Mouse (Mus musculus): ENCODE measurements around the gene Dennd1b.

The Dennd1b gene

GRCm38 (mm10) chr1:139139644-139140043, 176.4 kb downstream of the Dennd1b start:
- Histone ChIP-seq H3K27me3 (ENCODE audit: insufficient read depth, low read length) (no peaks in the 10 kb centered on the region), H3K9me3 (ENCODE audit: low read length) (no peaks in the 10 kb centered on the region), H3K36me3 (ENCODE audit: insufficient read depth, low read length) (peaks cover 4% of the 10 kb centered on the region), H3K4me3 (replicated peaks; ENCODE audit: low read length) (no peak overlapping the region), H3K4me1 (replicated peaks; ENCODE audit: low read depth, low read length) (no peaks in the 10 kb centered on the region)
- TF ChIP-seq CTCF (conservative IDR thresholded peaks at IDR 0.05; ENCODE audit: low read length) (no peak), NANOG (IDR thresholded peaks at IDR 0.05; ENCODE audit: borderline replicate concordance, low read length) (no peak), POU5F1 (IDR thresholded peaks at IDR 0.05; ENCODE audit: borderline replicate concordance, low read length) (no peak)

GRCm38 (mm10) chr1:139145516-139145915, 182.3 kb downstream of the Dennd1b start:
- Histone ChIP-seq H3K9me3 (ENCODE audit: low read length) (no peaks in the 10 kb centered on the region), H3K4me1 (replicated peaks; ENCODE audit: low read depth, low read length) (no peaks in the 10 kb centered on the region), H3K4me3 (replicated peaks; ENCODE audit: low read length) (no peak overlapping the region), H3K27me3 (ENCODE audit: insufficient read depth, low read length) (no peaks in the 10 kb centered on the region), H3K36me3 (ENCODE audit: insufficient read depth, low read length) (peaks cover 4% of the 10 kb centered on the region)
- TF ChIP-seq CTCF (conservative IDR thresholded peaks at IDR 0.05; ENCODE audit: low read length) (no peak), NANOG (IDR thresholded peaks at IDR 0.05; ENCODE audit: borderline replicate concordance, low read length) (no peak), POU5F1 (IDR thresholded peaks at IDR 0.05; ENCODE audit: borderline replicate concordance, low read length) (no peak)

DNA sequence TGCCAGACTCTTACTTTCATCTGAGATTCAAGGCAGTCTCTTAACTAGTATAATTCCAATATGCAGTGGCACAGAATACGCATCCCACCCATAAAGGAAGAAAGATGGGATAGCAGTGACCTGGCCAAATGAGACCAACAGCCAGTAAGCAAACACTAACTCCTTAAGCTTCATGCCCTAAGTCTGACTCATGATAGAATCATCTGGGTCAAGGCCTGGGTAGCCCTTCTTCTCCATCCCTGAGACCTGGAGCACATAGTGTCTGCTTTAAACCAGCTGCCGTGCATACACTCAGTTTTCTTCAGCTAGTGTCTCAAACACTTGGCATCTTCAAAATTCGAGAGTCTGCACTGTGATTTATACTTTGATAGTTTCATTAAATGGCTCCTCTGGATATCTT, 183.1 kb downstream of the Dennd1b start:
- no peak overlapping the region for H3K4me3 ChIP-seq (replicated peaks; ENCODE audit: low read length)
- no peak for TF ChIP-seq NANOG (IDR thresholded peaks at IDR 0.05; ENCODE audit: borderline replicate concordance, low read length)
- no peak for TF ChIP-seq POU5F1 (IDR thresholded peaks at IDR 0.05; ENCODE audit: borderline replicate concordance, low read length)
- TF ChIP-seq CTCF (conservative IDR thresholded peaks at IDR 0.05; ENCODE audit: low read length) = no peak
- peaks cover 4% of the 10 kb centered on the region for H3K36me3 ChIP-seq (ENCODE audit: insufficient read depth, low read length)

DNA sequence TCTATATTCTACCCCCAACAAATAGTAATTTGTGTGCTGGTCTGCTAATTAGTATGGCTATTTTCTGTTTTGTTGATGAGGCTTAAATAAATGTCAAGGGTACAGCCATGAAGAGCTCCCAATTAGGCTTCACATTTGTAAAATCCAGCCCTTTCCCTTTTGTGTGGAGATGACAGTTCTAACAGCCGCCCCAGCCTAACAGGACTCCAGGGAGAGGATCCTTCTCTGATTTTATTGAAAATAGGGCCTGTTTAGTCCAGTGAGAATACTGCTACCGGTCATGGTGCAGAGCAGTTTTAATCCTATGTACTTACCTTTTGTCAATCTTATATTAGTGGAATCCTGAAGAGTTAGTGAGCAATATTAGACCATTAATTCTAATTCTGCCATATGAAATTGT, 189.8 kb downstream of the Dennd1b start:
- Histone ChIP-seq H3K27me3 (ENCODE audit: insufficient read depth, low read length) (no peaks in the 10 kb centered on the region), H3K4me1 (replicated peaks; ENCODE audit: low read depth, low read length) (no peaks in the 10 kb centered on the region), H3K36me3 (ENCODE audit: insufficient read depth, low read length) (no peaks in the 10 kb centered on the region), H3K4me3 (replicated peaks; ENCODE audit: low read length) (no peak overlapping the region), H3K9me3 (ENCODE audit: low read length) (no peaks in the 10 kb centered on the region)
- TF ChIP-seq NANOG (IDR thresholded peaks at IDR 0.05; ENCODE audit: borderline replicate concordance, low read length) (no peak), POU5F1 (IDR thresholded peaks at IDR 0.05; ENCODE audit: borderline replicate concordance, low read length) (no peak), CTCF (conservative IDR thresholded peaks at IDR 0.05; ENCODE audit: low read length) (no peak)

More for the DNA sequence above, 183.1 kb downstream of the Dennd1b start:
- no peaks in the 10 kb centered on the region for H3K9me3 ChIP-seq (ENCODE audit: low read length)
- no peaks in the 10 kb centered on the region for H3K27me3 ChIP-seq (ENCODE audit: insufficient read depth, low read length)
- H3K4me1 ChIP-seq (replicated peaks; ENCODE audit: low read depth, low read length) = no peaks in the 10 kb centered on the region

- no peaks in the 10 kb centered on the region for H3K27me3 ChIP-seq (ENCODE audit: insufficient read depth, low read length)
- no peak for TF ChIP-seq NANOG (IDR thresholded peaks at IDR 0.05; ENCODE audit: borderline replicate concordance, low read length)
These were observed 190.3 kb downstream of the Dennd1b start for GRCm38 (mm10) chr1:139153493-139153892.

GRCm38 (mm10) chr1:139156397-139156796, 193.2 kb downstream of the Dennd1b start:
- Histone ChIP-seq H3K27me3 (ENCODE audit: insufficient read depth, low read length) (no peaks in the 10 kb centered on the region), H3K9me3 (ENCODE audit: low read length) (no peaks in the 10 kb centered on the region), H3K4me1 (replicated peaks; ENCODE audit: low read depth, low read length) (no peaks in the 10 kb centered on the region), H3K4me3 (replicated peaks; ENCODE audit: low read length) (no peak overlapping the region), H3K36me3 (ENCODE audit: insufficient read depth, low read length) (no peaks in the 10 kb centered on the region)
- no peak for TF ChIP-seq NANOG (IDR thresholded peaks at IDR 0.05; ENCODE audit: borderline replicate concordance, low read length)
- no peak for TF ChIP-seq POU5F1 (IDR thresholded peaks at IDR 0.05; ENCODE audit: borderline replicate concordance, low read length)
- peak; percentile 79 for TF ChIP-seq CTCF (conservative IDR thresholded peaks at IDR 0.05; ENCODE audit: low read length)

More at GRCm38 (mm10) chr1:139153493-139153892, 190.3 kb downstream of the Dennd1b start:
- Histone ChIP-seq H3K4me3 (replicated peaks; ENCODE audit: low read length) (no peak overlapping the region), H3K4me1 (replicated peaks; ENCODE audit: low read depth, low read length) (no peaks in the 10 kb centered on the region), H3K9me3 (ENCODE audit: low read length) (no peaks in the 10 kb centered on the region), H3K36me3 (ENCODE audit: insufficient read depth, low read length) (no peaks in the 10 kb centered on the region)

- Histone ChIP-seq H3K9me3 (ENCODE audit: low read length) (no peaks in the 10 kb centered on the region), H3K4me3 (replicated peaks; ENCODE audit: low read length) (no peak overlapping the region), H3K4me1 (replicated peaks; ENCODE audit: low read depth, low read length) (no peaks in the 10 kb centered on the region), H3K27me3 (ENCODE audit: insufficient read depth, low read length) (no peaks in the 10 kb centered on the region), H3K36me3 (ENCODE audit: insufficient read depth, low read length) (no peaks in the 10 kb centered on the region)
- TF ChIP-seq POU5F1 (IDR thresholded peaks at IDR 0.05; ENCODE audit: borderline replicate concordance, low read length) (no peak), NANOG (IDR thresholded peaks at IDR 0.05; ENCODE audit: borderline replicate concordance, low read length) (no peak), CTCF (conservative IDR thresholded peaks at IDR 0.05; ENCODE audit: low read length) (peak; percentile 28)
These were observed 198.4 kb downstream of the Dennd1b start for GRCm38 (mm10) chr1:139161619-139162018.

DNA sequence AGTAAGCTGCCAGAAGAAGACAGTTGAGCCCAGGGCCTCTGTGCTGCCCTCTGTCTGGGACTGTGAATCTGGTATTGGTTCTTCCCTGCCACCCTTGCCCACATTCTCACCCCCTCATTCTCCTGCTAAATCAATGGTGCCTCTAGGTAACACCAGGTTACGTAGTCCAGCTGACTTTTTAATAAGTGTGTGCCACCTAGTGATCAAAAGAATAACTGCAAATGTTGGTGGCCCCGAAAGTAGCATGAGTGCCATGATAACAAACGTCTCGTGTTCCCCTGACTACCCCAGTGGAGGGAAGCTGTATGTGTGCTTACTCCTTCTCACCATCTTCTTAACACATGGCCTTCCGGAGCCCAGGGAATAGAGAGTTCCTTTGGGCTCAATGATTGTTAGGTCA, 199.6 kb downstream of the Dennd1b start:
- TF ChIP-seq NANOG (IDR thresholded peaks at IDR 0.05; ENCODE audit: borderline replicate concordance, low read length) = no peak
- peak; percentile 31; the same call in 1 of the 2 replicates for TF ChIP-seq CTCF (conservative IDR thresholded peaks at IDR 0.05; ENCODE audit: low read length)
- Histone ChIP-seq H3K27me3 (ENCODE audit: insufficient read depth, low read length) (no peaks in the 10 kb centered on the region), H3K36me3 (ENCODE audit: insufficient read depth, low read length) (0 out of 2 replicates have a peak, but pooled peaks cover 3% of the 10 kb centered on the region), H3K4me3 (replicated peaks; ENCODE audit: low read length) (no peak overlapping the region), H3K4me1 (replicated peaks; ENCODE audit: low read depth, low read length) (no peaks in the 10 kb centered on the region), H3K9me3 (ENCODE audit: low read length) (no peaks in the 10 kb centered on the region)

DNA sequence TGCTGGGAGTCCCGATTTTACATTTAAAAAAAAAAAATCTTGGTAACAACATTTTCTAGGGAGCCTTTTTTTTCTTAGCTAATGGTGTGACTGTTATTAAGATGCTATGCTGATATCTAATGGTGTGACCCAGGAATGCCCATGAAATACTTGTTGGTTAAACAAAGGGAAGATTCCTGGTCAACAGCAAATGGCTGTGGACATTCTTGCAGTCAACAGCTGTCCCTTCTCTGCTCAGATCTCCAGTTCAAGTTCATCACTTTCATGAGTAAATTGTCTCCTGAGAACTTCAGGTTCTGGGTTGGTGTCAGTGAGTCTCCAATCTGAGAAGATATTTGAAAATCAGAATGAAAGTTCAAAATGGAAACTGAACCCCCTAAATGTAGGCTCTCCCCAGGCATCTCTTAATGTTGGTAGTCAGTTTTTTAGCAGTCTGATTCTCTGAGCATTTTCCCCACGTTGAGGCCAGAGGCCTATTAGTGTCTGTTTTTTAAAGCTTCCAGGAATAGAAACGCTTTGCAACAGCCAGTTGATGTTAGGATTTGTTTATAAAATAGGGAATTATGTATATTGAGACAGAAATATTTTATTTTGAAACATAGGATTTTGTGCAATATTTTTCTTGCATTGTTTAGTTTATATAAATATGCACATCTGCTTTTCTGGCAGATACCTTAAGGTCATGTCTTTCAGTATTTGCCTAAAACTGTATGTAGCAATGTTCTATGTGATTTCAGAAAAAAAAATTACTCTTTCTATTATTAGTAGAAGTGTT, 211.0 kb downstream of the Dennd1b start:
- Histone ChIP-seq H3K9me3 (ENCODE audit: low read length) (no peaks in the 10 kb centered on the region), H3K4me1 (replicated peaks; ENCODE audit: low read depth, low read length) (peaks cover 12% of the 10 kb centered on the region), H3K4me3 (replicated peaks; ENCODE audit: low read length) (no peak overlapping the region), H3K36me3 (ENCODE audit: insufficient read depth, low read length) (peaks cover 14% of the 10 kb centered on the region), H3K27me3 (ENCODE audit: insufficient read depth, low read length) (no peaks in the 10 kb centered on the region)
- TF ChIP-seq CTCF (conservative IDR thresholded peaks at IDR 0.05; ENCODE audit: low read length) = no peak

Measured in E14TG2a.4 (cell line).